Mouse (Mus musculus) lung, adult 2 months (tissue): ENCODE measurements at regions not wholly inside any gene's neighbourhood (a gene's known extent, or its start where the extent isn't known, plus 50 kb on each side); places are given as distances from the start of the nearest gene placed in this dataset.

Source experiments
- CTCF ChIP-seq: fragments of 200-500 bp; IDR thresholded peaks from 2 replicates; pipeline ENCODE4 v1.5.1; 2011; ENCODE audit warnings: mild to moderate bottlenecking, low read length, control low read depth; ENCODE audit not compliant: insufficient read depth
- POLR2A ChIP-seq: fragments of 200-500 bp; IDR thresholded peaks from 2 replicates; pipeline ENCODE4 v1.6.1; 2011; ENCODE audit warnings: low read depth, mild to moderate bottlenecking, control low read depth, low read length, borderline replicate concordance; ENCODE audit errors: extremely low read depth

DNA sequence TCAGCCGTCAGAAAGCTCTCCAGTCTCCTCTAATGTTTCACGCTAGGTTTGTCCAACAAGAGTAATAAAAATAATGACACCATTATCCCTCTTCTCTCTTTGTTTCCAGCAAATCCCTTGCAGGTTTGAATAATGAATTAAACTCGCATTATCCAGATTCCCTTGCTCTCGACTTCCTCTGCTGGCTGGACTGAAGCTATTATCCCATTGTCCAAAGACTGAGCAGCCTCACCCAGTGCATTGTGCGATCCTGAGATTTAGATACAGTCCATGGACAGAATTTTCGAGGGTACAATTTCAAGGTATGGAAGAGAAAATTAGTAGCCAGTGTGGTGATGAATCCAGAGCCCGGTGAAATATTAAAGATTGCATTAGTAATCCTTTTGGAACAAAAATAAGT lies 270.3 kb downstream of the En1 start:
- no peak for TF ChIP-seq CTCF
- TF ChIP-seq POLR2A: no peak
